Comparison of ENCODE assay signal across 43 mouse cellular contexts in the genomic region with DNA sequence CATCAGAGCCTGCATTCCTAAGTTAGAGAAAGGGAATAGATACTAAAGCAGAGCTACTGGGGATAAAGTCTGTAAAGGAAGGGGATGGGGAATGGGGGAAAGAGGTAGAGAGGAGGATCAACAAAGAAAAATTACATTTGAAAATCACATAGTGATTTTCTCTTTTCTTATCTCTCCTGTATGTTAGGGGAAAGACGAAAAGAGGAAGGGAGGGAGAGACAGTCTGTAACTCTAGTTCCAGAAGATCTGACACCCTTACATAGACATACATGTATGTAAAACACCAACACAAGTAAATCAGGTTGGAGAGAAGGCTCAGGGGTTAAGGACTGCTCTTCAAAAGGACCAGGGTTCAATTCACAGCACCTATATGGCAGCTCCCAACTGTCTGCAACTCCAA. TPM values are rescaled to one million over a fixed set of nuclear protein-coding genes. Genes with fewer than 3 reads are reported as not detected.
"Had no signal": no experiment of that assay in that cellular context is flagged by ENCODE, and none has a peak within 500 bp of the region (broad histone marks: within the 10 kb centered on the region; RNA-seq: fewer than 3 reads in every experiment).

No protein-coding gene starts in this region.

- H3K27ac ChIP-seq: heart, embryonic 10.5 days; heart, embryonic 13.5 days; heart, embryonic 15.5 days; hindbrain, embryonic 10.5 days; hindbrain, embryonic 12.5 days; hindbrain, embryonic 13.5 days; hindbrain, embryonic 14.5 days; hindbrain, embryonic 15.5 days; hindbrain, postnatal 0 days; intestine, embryonic 15.5 days; kidney, embryonic 15.5 days; kidney, postnatal 0 days; left cerebral cortex, adult 2 months had no signal

- ATAC-seq: hindbrain, embryonic 16.5 days; hindbrain, postnatal 0 days; inflammation-experienced regulatory T-cells, adult 6 months; intestine, embryonic 15.5 days; intestine, embryonic 16.5 days; intestine, postnatal 0 days had no signal

- DNase-seq: heart, postnatal 10 days; heart, postnatal 14 days; heart, postnatal 36 days; heart, postnatal 4 days; kidney, adult 11 months; kidney, adult 18-20 months; kidney, adult 2 months; kidney, adult 8-10 months; kidney, adult 9 months; kidney, postnatal 10 days; kidney, postnatal 14 days; kidney, postnatal 25 days; kidney, postnatal 36 days; kidney, postnatal 4 days; layer of hippocampus, adult 9-11 months; layer of hippocampus, postnatal 36 days had no signal

- H3K4me3 ChIP-seq: heart, embryonic 10.5 days; heart, embryonic 12.5 days; heart, embryonic 13.5 days; heart, embryonic 15.5 days; hindbrain, embryonic 10.5 days; hindbrain, embryonic 12.5 days; hindbrain, embryonic 13.5 days; hindbrain, embryonic 15.5 days; intestine, embryonic 15.5 days; kidney, embryonic 15.5 days; left cerebral cortex, adult 2 months had no signal

- H3K36me3 ChIP-seq: heart, embryonic 15.5 days; hindbrain, embryonic 10.5 days; hindbrain, embryonic 12.5 days; hindbrain, embryonic 13.5 days; hindbrain, embryonic 15.5 days; intestine, embryonic 15.5 days; kidney, embryonic 15.5 days had no signal

- H3K9ac ChIP-seq: heart, embryonic 12.5 days; heart, embryonic 13.5 days; heart, embryonic 15.5 days; hindbrain, embryonic 12.5 days; hindbrain, embryonic 13.5 days; hindbrain, embryonic 14.5 days; hindbrain, embryonic 15.5 days; intestine, embryonic 15.5 days; kidney, embryonic 15.5 days had no signal

- H3K27me3 ChIP-seq: heart, embryonic 12.5 days; heart, embryonic 13.5 days; heart, embryonic 15.5 days; hindbrain, embryonic 12.5 days; hindbrain, embryonic 13.5 days; hindbrain, embryonic 15.5 days; intestine, embryonic 15.5 days; kidney, embryonic 15.5 days had no signal

- H3K4me1 ChIP-seq: heart, embryonic 10.5 days; heart, embryonic 12.5 days; heart, embryonic 15.5 days; intestine, embryonic 15.5 days had no signal

- H3K9me3 ChIP-seq: heart, embryonic 10.5 days; heart, embryonic 12.5 days; heart, embryonic 13.5 days; heart, embryonic 15.5 days; hindbrain, embryonic 10.5 days; hindbrain, embryonic 12.5 days; hindbrain, embryonic 13.5 days; hindbrain, embryonic 15.5 days; intestine, embryonic 15.5 days; kidney, embryonic 15.5 days had no signal

RNA-seq across cellular contexts. Expression of gene Gm28047, which starts 43.7 kb away (rescaled TPM):
- total RNA-seq: heart, postnatal 25 days; hindbrain, postnatal 0 days; left cerebral cortex, adult 18-20 months had no signal
- polyA plus RNA-seq: heart, embryonic 10.5 days; heart, embryonic 11.5 days; heart, embryonic 12.5 days; heart, embryonic 13.5 days; heart, embryonic 14.5 days; heart, embryonic 15.5 days; heart, embryonic 16.5 days; heart, postnatal 0 days; hindbrain, embryonic 10.5 days; hindbrain, embryonic 12.5 days; hindbrain, embryonic 13.5 days; hindbrain, embryonic 14.5 days; hindbrain, embryonic 15.5 days; hindbrain, embryonic 16.5 days; intestine, embryonic 14.5 days; intestine, embryonic 15.5 days; intestine, embryonic 16.5 days; intestine, postnatal 0 days; kidney, adult 2 months; kidney, embryonic 14.5 days; kidney, embryonic 15.5 days; large intestine, adult 2 months had no signal
